Mouse (Mus musculus) adrenal gland (tissue): ENCODE data around the gene Ube2cbp.

Source experiments
- intact Hi-C: fragments of 180-260 bp; cut with DNase I; formaldehyde crosslinking; loops from one replicate; pipeline ENCODE4 v1.15.1; 2025

Gene Ube2cbp

DNA sequence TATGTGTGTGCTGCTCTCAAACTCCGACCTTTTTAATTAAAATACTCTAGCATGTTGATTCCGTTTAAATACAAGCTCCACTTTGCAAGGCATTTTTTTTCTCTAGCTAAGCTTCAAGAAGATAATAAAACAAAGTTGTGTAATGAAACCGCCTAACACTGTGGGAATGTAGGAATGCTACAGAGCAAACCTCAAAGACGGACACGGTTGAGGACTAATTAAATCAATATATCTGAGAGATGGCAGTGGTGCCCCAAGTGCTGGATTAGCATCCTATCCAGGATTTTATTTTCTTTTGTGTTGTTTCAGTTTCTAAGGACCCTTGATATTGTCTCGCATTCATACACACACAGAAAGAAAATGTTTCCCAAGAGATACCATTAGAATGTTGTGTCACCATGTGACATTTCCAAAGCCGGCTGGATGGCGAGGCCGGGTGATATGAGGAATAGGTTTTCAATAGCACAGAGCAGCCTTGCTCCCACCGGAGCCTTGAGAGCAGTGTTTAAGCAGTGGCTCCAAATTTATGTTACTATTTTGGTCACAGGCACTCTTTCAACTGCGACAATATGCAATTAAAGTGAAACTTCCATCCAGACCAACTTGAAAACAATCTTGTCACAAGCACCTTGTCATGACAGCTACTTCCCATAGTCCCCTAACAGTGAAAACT lies 26.3 kb downstream of the Ube2cbp start:
- intact Hi-C loops: no loop called here

DNA sequence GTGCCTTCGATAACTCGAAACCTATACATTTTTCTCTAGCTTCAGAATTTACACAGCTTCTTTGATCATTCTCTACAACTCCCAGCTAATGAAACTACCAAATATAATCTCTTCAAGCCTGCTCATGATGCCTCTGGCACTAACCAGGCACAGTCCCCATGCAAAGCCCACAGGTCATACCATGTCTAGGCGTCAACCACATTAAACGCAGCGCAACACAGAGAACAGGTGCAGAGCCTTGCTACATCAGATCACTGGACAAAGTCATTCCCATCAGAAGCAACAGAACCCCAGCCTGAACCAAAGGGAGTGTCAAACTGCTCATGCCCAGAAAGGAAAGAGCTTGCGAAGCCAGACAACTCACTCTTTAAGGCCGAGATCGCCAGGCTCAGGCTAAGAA lies 28.1 kb downstream of the Ube2cbp start:
- intact Hi-C loops: no loop called here

DNA sequence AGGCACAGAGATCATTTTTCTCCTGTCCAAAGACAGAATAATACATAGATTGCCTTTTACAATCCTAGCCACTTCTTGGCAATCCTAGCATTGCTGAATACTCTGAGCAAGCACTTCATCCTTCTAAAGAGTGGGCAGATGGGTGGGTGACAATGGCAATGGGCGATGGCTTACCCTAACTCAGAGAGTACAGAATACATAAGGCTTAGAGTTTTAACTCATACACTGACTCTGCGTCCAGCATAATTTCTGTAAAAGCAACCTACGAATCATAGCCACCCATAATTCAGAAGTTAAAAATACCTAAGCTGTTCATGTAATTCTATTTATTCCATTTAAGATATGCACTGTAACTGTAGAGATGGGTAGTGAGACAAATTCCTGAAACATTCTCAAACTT lies 29.2 kb downstream of the Ube2cbp start:
- intact Hi-C loops: no loop called here

DNA sequence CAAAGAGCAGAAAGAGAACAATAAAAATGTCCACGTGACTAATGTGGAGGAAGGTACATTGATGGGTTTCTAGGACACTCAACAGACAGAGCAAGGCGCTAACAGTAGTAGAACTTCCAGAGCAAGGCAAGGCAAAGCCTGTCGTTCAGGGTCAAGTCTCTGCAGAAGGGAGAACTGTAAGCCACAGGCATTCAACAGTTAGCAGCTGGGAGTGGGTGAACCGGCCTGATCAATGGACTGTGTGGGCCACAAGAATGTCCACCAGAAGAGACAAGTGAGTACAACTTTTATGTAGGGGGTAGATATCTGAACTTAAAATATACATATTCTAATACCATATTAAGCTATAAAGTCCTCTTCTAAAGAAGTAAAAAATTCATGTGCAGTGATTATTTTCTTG lies 41.4 kb downstream of the Ube2cbp start:
- intact Hi-C loops: no loop called here

DNA sequence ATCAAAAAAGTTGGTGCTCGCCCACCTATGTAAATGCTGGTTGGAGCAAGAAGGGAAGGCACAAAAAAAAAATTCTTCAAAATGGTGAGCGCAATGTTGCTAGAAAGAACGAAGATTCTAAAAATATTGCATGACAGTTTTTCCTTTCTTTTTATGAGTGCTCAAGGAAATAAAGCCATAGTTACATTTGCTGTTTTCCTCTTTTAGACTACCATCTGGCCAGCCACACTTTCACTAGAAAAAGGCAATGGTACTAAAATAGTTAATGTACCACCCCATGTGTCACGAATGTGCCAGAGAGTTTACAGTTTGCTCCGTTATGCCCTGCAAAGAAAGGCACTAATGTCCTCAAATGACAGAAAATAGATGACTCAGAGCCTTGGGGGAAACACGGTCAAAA lies 45.4 kb downstream of the Ube2cbp start:
- intact Hi-C loops: no loop called here

DNA sequence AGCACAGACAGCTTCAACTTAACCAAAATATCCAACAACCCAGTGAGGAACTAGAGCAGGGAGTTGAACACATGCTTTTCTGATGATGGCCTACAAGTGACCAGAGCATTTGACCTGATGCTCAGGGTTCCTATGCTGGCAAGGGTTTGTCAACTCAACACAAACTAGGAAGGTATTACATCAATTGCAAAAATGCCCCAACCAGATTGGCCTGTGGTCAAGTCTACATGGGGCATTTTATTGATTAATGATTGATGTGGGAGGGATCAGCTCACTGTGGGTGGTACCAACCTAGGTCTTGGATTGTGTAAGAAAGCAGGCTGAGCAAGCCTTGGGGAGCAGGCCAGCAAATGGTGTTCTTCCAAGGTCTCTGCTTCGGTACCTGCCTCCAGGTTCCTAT lies 46.8 kb downstream of the Ube2cbp start:
- intact Hi-C loops: no loop called here

DNA sequence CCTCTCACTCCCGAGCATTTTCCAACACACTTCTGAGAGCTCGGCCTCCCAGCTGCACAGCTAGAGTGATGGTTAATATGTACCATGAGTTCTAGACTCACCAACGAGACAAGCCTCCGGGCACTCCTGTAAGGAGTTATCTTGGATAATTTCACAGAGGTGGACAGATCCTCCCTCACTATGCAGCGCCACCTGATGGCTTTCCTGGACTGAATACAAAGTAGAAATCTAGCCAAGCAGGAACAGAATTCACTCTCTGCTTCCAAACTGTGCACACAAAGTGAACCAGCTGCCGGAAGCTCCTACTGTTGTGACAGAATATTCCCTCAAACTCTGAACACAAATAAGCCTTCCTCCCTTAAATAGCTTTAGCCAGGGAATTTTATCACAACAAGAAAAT lies 69.0 kb downstream of the Ube2cbp start:
- intact Hi-C loops: loop anchor here (5.0 kb wide), 1 partner anchor 618 kb away; no protein-coding TSS in a partner anchor

DNA sequence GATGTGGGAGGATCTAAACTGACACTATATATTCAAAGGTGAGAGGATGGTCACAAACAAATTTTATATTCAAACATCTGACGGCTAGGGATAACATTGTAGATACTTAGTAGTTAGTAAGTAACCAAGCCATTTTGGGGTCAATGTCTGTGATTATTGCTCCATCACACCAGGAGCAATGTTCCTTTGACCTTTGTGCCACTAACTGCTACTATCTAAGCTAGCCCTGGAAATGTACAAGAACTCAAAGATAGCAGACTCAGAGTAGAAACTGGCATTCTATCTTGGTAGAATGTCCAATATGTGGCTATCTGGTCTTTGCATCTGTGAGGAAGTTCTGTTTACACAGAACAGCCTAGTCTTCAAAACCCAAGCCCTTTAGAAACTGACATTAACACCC lies 69.7 kb downstream of the Ube2cbp start:
- intact Hi-C loops: loop anchor here (5.0 kb wide), 1 partner anchor 618 kb away; no protein-coding TSS in a partner anchor

DNA sequence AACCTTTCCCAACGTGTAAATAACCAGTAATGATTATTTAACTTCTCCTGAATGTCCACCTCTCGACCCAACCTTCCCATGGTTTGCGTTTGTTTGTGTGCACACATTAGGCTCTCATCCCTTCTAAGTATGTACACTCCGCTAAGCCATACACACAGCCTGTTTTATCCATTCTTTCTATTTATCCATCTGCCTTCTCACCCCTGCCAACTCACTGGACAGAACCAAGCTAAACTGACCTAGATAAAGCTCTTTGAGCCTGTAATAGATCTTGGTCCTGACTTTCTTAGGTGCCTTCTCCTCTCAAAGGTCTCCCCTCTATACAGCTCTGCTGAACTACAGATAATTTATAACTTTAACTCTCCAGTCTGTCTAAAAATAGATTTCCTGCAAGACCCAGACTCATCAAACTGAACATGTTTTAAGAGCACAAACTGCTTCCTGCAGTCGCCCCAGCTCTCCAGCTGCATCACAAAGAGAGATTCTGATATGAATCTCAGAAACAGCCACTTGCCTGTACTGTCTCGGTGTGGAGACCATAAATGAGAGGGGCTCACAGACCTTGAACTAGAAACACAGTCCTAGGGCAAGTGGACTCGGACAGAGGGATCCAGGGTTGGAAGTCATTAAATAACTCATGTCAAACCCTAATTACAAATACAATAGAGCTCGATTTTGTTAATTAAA lies 71.0 kb downstream of the Ube2cbp start:
- intact Hi-C loops: no loop called here

DNA sequence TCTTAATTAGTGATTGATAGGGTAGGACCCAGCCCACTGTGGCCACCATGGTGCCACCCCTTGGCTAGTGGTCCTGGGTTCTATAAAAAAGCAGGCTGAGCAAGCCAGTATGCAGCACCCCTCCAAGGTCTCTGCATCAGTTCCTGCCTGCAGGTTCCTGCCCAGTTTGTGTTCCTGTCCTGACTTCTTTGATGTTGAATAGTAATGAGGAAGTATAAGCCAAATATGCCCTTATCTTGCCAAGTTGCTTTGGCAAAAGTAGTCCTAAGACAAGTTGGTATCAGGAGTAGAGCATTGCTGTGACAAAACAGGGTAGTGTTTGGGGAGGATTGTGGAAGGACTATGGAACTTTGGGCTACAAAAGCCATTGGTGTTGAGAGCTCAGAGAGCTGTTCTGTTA lies 73.3 kb downstream of the Ube2cbp start:
- intact Hi-C loops: no loop called here

DNA sequence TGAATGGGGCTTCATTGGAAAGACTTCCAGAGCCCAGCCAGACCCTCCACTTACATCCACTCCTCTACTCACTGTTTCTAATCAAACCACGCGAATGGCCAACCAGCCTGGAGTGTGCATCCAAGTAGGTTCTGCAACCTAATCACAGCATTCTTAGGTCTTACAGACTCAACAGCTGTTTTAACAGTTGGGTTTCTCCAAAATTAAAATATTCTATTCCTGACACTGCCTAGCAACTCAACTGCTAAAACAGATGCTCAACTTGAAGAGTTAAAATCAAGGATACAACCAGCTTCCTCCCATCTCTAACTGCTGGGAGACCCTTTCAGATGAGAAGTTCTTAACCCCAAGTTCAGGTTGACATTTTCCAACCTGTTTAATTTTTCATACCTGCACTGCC lies 74.0 kb downstream of the Ube2cbp start:
- intact Hi-C loops: no loop called here

DNA sequence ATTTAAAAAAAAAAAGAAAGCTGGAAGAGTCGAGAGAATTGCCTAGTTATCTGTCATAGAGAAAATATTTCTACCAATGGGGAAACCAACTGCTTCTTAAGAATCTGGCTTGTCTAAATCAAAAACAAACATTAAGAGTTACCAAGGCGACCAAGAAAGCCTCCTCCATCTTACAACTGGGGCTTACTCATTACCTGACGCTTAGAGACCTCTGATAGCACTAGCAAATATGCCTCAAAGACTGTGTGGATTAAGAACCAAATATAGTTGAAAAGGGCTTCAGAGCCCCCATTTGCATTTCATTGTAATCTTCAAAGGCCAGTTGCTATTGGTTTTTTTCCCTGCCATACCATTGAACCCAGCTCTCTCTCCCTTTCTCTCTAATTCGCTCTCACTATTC lies 76.2 kb downstream of the Ube2cbp start:
- intact Hi-C loops: no loop called here

DNA sequence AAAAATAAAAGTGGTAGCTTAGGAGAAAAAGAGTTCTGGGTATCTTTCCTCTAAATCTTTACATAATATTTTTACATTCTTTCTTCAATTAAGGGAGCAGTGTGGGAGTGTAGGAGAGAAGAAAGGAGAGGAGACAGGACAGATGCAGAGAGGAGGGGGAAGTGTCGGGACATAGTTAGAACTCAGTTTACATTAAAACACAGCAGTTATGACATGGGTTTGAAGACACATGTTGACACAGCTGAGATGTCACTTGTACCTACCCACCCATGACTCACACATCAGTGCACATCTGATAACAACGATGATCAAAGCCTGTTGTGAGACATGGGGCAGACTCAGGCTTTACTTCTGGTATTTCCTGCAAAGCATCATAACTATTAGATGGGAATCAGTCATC lies 87.8 kb downstream of the Ube2cbp start:
- intact Hi-C loops: no loop called here

DNA sequence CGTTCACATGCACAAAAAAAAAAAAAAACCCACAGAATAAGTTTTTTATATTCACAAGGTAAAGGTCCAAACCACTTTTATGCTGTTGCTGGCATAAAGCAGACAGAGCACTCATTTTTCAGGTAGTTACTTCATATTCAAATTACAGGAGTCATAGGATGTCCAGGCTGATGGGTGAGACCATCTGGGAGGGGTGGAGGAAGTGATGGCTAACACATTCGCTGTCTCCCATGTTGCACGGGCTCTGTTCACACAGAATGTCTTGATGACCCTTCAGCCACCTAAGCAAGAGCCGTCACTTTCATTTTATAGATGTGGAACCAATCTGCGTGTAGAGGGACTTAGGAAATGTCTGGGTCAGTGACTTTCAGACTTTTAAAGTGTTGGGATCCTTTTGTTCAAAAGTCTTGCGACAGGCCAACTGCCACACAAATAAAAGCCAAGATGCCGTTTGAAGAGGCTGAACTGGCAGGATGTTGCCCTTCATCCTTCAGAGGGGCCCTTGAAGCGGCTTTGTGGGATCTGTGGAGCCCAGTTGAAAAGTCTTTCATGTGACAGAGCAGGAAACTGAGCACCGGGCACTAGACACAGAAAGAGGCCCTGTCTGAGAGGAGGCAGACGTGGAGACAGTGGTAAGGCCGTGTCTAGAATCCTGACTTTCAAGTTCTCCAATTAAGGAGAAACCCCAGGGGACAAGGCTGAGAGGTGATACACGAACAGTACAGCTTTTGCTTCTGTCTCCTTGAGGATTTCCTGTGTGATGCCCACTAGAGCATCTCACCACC lies 91.8 kb downstream of the Ube2cbp start:
- intact Hi-C loops: no loop called here

DNA sequence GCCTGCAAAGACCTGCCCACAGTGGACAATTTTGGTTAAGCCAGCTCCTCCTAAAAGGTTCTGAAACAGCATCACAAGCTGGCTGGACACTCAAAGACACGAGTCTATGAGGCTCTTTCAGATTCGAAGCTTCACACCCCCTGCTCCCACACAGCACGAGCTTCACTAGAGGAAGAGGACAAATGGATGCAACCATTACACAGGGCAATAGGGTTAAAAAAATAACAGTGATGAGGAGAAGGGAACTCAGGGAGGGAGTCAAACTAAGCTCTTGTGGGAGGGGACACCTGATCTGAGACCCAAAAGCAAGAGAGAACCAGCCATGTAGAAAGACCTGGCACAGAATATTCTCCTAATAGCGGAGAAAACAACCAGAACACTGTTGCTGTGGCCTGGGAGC lies 95.5 kb downstream of the Ube2cbp start:
- intact Hi-C loops: no loop called here

DNA sequence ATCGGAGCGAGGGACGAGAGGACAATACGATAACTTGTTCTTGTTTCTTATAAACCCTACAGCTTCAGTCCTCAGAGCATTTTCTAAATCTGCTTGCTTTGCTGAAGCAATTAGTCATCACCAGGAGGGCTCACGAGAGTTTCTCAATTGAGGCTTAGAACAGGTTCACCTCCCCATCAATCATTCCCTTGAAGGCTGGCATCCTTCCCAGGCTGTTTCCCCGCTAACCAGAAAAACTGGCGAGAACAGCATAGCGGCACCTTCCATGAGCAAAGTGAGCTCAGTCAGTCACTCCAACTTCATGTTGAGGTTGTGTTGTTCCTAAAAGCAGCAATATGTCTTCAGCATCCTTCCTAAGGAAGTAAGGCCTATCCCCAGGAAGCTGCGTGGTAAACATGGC lies 104.2 kb downstream of the Ube2cbp start:
- intact Hi-C loops: no loop called here

DNA sequence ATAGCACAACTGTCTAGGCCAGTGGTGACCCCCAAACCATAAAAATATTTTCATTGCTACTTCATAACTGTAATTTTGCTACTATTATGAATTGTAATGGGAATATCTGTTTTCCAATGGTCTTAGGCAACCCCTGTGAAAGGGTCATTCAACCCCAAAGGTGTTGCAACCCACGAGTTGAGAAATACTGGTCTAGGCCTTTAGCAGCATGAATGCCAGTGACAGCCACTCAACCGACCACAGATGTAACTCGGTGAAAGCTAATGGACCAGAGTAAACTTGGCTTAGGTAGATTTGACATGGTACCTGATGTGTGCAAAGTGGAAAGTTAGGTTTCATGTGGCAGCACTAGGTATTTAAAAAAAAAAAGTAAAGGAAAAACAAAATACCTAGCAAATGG lies 108.9 kb downstream of the Ube2cbp start:
- intact Hi-C loops: no loop called here

DNA sequence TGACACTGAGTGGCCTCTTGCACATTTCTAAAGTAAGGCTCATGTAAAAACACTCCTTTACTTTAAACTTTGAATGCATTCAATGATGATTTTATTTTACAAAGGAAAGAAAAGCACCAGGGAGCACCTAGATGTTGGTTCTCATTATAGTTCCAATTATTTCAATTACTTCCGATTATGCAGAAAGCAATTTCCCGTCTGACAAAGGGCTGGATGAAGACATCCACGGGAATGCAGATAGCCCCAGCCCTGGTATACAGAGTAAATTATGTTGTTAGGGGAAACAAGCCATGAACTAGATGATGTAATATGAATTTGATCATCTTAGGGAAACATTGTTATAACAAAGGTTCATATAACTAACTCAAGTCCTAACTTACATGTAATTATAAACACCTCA lies 113.3 kb downstream of the Ube2cbp start:
- intact Hi-C loops: no loop called here

DNA sequence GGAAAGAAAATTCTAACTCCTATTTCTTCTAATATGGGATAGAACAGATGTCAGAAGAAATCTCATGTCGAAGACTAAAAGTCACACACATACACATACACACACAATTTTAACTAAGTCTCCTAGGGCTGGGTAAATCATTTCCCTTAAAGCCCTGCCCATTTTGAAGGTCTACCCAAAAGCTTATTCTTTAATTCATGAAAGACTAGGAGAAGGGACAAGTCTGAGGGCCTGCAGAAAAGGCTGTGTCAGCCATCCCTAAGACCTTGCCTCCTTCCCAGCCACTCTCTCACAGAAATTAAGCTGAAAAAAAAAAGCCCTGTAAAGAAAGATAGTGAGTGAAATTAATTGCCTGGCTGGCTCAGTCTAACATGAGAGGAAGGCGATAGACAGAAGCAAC lies 128.0 kb downstream of the Ube2cbp start:
- intact Hi-C loops: no loop called here

DNA sequence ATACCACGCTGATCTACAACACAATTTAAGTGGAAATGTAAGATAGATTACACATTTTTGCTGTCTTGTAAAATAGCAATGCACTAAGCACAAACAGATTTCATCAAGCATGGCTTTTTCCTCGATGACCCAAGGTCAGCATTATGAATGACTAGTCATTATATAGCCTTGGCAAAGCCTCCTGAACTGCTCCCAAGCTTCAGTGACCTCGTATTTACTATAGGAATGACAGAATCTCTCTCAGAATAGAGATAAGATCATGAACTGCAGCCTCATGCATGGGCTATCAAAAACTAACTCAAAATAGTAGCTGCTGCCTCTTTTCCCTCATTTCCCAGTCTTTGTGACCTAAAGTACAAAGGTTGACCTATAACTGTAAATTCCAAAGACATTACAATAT lies 128.4 kb downstream of the Ube2cbp start:
- intact Hi-C loops: no loop called here

DNA sequence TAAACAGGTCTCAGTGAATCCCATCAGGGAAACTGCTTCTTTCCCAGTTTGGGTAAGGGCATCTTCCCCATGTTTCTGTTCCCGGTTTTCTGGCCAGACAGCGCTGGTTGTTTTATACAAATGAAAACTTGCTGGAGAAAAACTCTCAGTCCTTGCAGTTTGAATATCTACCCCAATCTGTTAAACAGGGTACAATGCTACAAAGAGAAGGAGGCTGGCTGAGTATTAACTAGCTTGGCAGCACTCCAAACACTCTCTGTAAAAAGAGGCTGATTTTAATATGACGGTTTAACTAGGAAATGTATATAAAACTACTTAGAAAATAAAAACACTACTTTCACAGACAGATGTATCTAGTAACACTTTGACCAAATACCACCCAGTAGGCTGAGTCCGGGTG lies 129.2 kb downstream of the Ube2cbp start:
- intact Hi-C loops: no loop called here

DNA sequence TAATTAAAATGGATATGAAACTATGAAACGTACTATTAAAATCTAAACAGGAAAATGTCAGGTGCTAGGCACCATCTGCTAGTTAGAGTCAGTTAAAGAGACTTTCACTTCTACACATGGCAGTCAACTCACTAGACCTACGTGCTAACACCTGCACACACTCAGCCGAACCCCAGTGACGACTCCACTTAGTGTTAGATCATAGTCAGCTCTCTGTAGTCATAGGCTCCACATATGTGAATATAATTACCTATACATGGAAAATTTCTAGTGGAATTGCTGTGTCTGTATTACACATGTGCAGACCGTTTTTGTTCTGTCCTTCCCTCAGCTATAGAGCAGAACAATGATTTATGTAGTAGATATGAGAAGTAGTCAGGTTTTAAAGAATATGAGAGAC lies 130.4 kb downstream of the Ube2cbp start:
- intact Hi-C loops: no loop called here

DNA sequence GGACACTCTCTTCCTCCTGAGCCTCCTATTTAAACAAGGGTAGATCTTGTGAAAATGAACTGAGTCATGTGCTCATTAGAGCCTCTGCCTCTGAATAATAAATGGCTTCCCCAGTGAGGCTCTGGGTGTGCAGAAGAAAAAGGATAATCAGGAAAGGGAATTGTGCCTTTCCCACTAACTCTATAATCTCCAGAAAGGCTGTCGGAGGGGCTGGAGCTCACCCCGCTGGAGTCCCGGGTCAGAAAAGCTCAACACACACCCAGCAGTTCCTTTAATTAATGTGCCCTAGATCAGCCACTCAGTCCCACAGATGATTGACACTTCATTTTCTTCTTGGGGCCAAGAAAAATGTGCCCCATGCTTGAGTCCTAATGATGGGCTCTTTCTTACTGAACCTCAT lies 134.2 kb downstream of the Ube2cbp start:
- intact Hi-C loops: no loop called here
